Mouse (Mus musculus): ENCODE measurements around the gene Dnlz.
"Not testable (repeated sequence)": the region's sequence is repeated elsewhere in the genome, so short reads cannot be mapped to it uniquely, and the experiment has no call there.

The Dnlz gene

GRCm38 (mm10) chr2:26351358-26352290 lies at the start of gene Dnlz:
Gene Dnlz (minus strand): TSS chr2:26352110.
- peak; percentile 86 for DNase-seq (ENCODE audit: low read depth, low spot score)

- no peak for DNase-seq (ENCODE audit: low read depth, low spot score)
These were observed 49.1 kb upstream of the Dnlz start for GRCm38 (mm10) chr2:26401023-26401422.

GRCm38 (mm10) chr2:26400296-26400695 lies 48.4 kb upstream of the Dnlz start:
- no peak for DNase-seq (ENCODE audit: low read depth, low spot score)

- DNase-seq (ENCODE audit: low read depth, low spot score), result no peak
These were observed 47.7 kb upstream of the Dnlz start for GRCm38 (mm10) chr2:26399647-26400046.

- no peak for DNase-seq (ENCODE audit: low read depth, low spot score)
These were observed 47.1 kb upstream of the Dnlz start for GRCm38 (mm10) chr2:26398978-26399377.

- no peak for DNase-seq (ENCODE audit: low read depth, low spot score)
These were observed 39.7 kb upstream of the Dnlz start for GRCm38 (mm10) chr2:26391617-26392016.

- no peak for DNase-seq (ENCODE audit: low read depth, low spot score)
These were observed 39.0 kb upstream of the Dnlz start for GRCm38 (mm10) chr2:26390954-26391353.

- peak; percentile 67 for DNase-seq (ENCODE audit: low read depth, low spot score)
These were observed 37.3 kb upstream of the Dnlz start, which contains the start of the genes Entr1 and Pmpca for GRCm38 (mm10) chr2:26389154-26389690. Gene Entr1 (minus strand): TSS chr2:26389316. Gene Pmpca (plus strand): TSS chr2:26389339.

GRCm38 (mm10) chr2:26388682-26389153 lies 36.8 kb upstream of the Dnlz start:
- no peak for DNase-seq (ENCODE audit: low read depth, low spot score)

GRCm38 (mm10) chr2:26387713-26388112 lies 35.8 kb upstream of the Dnlz start:
- no peak for DNase-seq (ENCODE audit: low read depth, low spot score)

GRCm38 (mm10) chr2:26380871-26381270 lies 29.0 kb upstream of the Dnlz start:
- not testable (repeated sequence) for DNase-seq (ENCODE audit: low read depth, low spot score)

GRCm38 (mm10) chr2:26380131-26380771 lies 28.3 kb upstream of the Dnlz start, which contains the start of gene Snapc4:
Gene Snapc4 (minus strand): TSS chr2:26380653.
- DNase-seq (ENCODE audit: low read depth, low spot score), result peak; percentile 47

GRCm38 (mm10) chr2:26372396-26372795 lies 20.5 kb upstream of the Dnlz start:
- no peak for DNase-seq (ENCODE audit: low read depth, low spot score)

- DNase-seq (ENCODE audit: low read depth, low spot score), result no peak
These were observed 16.7 kb upstream of the Dnlz start for GRCm38 (mm10) chr2:26368572-26368971.

- no peak for DNase-seq (ENCODE audit: low read depth, low spot score)
These were observed 16.0 kb upstream of the Dnlz start for GRCm38 (mm10) chr2:26367911-26368310.

GRCm38 (mm10) chr2:26364738-26365465 lies 13.0 kb upstream of the Dnlz start:
- DNase-seq (ENCODE audit: low read depth, low spot score), result no peak

GRCm38 (mm10) chr2:26363481-26363880 lies 11.6 kb upstream of the Dnlz start:
- DNase-seq (ENCODE audit: low read depth, low spot score), result no peak

GRCm38 (mm10) chr2:26362991-26363390 lies 11.1 kb upstream of the Dnlz start:
- no peak for DNase-seq (ENCODE audit: low read depth, low spot score)

- DNase-seq (ENCODE audit: low read depth, low spot score), result no peak
These were observed 8.9 kb upstream of the Dnlz start, which contains the start of gene Card9 for GRCm38 (mm10) chr2:26360772-26361171. Gene Card9 (minus strand): TSS chr2:26360918.

- DNase-seq (ENCODE audit: low read depth, low spot score), result no peak
These were observed 8.1 kb upstream of the Dnlz start for GRCm38 (mm10) chr2:26359983-26360382.

- DNase-seq (ENCODE audit: low read depth, low spot score), result no peak
These were observed 6.9 kb upstream of the Dnlz start for GRCm38 (mm10) chr2:26358667-26359320.

Measured in brain, embryonic 18.5 days (tissue).